Mouse (Mus musculus): ENCODE data around the gene Gm27021. TPM values are rescaled to one million over a fixed set of nuclear protein-coding genes. Genes with fewer than 3 reads are reported as not detected.
A peak's percentile ranks its signal among the peaks of the same experiment; 100 is the strongest.

Gm27021 gene
- total RNA-seq, 2 experiments from 2014 or later, result not detected

DNA sequence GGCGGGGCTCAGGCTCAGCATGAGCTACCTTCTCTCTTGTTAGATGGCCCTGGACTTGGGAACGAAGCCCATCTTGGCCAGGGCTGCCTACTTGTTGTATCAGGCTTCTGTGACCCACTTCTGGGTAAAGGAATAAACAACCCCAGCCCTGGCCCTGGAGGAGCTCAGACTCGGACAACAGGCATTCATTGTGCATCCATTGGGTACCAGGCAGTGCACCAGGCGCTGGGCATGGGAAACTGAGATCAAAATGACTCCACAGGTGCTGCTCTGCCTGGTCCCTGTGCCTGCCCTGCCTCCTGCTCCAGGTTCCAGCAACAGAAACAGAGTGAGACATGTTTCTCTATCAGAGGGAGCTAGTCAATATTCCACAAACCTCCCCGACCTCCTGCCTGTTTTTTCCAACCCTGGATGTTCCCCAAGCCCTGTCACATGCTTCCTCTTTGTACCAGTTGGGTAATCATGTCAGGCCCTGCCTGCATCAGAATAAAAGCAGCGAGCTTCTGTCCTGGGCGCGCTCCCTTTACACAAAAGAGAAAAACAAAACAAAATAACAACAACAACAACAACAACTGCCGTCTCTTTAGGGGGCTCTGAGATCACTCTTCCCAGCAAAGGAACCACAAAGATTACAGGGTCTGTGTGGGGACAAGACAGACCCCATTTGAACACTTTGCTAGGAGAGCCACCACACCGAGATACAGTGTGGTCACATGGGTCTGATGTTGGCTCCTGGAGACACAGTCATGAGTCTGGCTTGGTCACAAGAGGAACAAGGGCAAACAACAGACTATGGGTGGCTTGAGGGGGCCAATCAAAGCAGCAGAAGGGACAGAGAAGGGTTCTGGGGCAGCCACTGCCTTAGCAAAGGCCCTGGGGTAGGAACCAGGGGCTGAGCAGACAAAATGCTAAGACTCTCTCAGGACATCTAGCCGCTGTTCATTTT, 48.4 kb downstream of the Gm27021 start:
- DNase-seq, result no peak
- intact Hi-C loops (cut with DNase I; ENCODE audit: low total_unique reads), result no loop called here

DNA sequence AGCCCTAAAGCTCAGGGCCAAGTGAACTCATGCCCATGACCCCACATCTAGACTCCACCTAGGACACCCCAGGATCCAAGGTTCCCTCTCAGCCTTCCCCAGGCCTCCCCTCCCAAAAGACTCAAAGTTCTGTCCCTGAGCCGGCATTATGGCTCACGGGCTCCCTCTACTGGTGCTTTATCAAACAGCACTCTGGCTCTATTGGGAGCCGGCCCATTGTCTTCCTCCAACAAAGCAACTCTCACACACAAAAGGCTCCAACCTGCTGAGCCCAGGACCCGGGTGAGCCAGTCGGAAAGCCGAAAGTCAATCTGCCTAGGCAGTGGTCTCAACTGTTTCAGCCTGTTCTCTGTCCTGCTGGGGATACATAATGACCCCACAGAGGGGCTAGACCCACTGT, 49.8 kb downstream of the Gm27021 start:
- peak; percentile 63 for DNase-seq
- intact Hi-C loops (cut with DNase I; ENCODE audit: low total_unique reads), result no loop called here

DNA sequence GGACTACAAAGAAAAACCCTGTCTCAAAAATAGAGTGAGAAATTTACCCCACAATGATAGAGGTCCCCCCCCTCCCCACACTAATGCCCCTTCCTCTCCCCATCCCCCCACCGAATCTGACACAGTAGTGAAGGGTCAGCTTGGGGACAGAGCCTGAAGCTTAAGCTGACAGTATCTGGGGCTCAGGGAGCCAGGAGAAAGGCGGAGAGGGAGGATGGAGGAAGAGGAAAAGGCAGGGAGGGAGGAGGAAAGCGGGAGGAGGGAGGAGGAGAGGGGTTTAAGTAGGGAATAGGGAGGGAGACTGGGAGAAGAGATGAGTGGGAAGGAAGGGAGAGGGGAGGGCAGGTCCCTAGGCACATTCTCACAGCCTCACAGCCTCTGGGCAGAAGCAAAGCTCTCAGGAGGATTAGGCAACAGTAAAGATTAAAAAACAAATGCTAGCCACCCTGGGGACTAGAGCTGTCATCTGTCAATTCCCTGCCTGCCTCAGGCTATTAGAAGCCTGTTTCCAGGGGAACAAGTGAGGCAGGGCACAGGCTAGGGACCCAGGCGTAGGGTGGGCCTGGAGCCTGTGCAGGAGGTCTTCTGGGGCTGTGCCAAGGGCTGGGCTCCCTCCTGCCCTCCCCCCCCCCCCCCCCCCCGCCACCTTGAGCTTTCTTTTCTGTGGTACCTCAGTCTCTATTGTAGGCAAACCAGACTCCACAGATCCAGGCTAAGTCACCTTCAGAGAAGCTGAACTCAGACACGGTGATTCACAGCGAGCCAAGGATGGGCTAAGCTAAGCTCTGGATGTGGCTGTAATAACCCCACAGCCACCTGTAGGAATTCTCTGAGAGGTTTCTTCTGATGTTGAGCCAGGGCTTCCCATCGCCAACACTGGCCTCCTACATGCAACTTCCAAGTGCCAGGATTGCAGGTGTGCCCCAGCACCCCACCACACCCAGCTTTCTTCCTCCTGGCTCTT, 50.9 kb downstream of the Gm27021 start:
- no peak for DNase-seq
- intact Hi-C loops (cut with DNase I; ENCODE audit: low total_unique reads), result no loop called here

DNA sequence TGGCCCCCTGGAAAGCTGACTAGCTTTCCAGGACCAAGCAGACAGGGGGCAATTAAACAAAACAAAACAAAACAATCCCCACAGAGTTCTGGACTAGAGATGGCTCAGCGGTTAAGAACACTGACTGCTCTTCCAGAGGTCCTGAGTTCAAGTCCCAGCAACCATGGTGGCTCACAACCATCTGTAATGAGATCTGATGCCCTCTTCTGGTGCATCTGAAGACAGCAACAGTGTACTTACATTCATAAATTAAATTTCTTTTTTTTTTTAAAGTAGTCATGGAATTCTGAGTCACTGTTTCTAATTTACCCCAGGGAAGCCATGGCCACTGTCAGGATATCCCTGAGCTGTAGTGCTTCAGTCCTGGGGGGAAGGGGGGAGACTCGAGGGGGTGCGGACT, 53.4 kb downstream of the Gm27021 start:
- no peak for DNase-seq
- intact Hi-C loops (cut with DNase I; ENCODE audit: low total_unique reads), result no loop called here

DNA sequence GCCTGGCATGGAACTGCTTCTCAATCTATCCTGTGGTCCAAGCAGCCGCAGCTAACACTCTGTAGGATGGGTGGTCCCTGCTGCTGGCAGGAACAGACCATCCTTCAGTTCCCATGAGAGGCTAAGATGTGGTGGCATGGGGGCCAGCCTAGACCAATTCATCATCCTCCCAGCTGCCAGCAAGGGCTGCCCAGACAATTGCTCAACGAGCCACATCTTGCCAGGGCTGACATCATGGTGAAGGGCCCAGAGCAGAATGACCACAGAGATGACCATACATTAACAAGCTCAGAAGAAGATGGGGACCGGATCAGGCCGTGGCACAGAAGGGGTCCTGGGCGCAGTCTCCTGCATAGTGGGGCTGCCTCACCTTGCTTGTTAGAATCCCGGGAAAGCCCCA, 57.1 kb downstream of the Gm27021 start:
- intact Hi-C loops (cut with DNase I; ENCODE audit: low total_unique reads), result no loop called here
- no peak for DNase-seq

DNA sequence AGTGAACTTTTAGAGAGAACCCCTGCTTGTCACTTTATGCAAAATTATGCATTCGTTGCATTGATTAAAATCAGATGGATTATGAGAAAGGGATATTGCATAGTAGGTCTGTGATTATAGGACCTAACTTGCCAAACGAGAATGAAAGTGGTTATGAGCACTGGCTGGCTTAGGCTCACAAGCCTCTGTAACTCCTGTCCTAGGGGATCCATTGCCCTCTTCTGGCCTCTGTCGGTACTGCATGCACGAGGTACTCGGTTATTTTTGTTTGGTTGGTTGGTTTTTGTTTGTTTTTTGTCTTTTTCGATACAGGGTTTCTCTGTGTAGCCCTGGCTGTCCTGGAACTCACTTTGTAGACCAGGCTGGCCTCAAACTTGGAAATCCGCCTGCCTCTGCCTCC, 60.0 kb downstream of the Gm27021 start:
- intact Hi-C loops (cut with DNase I; ENCODE audit: low total_unique reads), result no loop called here
- peak; percentile 75 for DNase-seq

DNA sequence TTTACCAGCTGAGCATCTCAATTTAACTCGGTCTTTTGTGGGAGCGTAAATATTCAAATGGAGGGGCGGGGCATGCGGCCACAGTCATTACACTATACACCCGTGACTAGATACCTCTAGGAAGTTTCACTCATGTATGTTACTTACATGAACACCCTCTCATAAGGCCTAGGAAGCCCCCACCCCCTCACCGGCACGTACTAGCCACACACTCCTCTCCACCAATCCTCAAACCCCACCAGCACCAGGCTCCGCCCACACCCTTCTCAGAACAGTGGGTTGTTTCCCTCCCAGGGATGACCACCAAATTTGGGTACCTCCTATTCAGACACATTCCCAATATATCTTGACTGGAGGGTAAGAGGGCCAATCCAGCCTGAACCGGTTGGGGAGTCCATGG, 60.4 kb downstream of the Gm27021 start:
- intact Hi-C loops (cut with DNase I; ENCODE audit: low total_unique reads), result no loop called here
- DNase-seq, result no peak

DNA sequence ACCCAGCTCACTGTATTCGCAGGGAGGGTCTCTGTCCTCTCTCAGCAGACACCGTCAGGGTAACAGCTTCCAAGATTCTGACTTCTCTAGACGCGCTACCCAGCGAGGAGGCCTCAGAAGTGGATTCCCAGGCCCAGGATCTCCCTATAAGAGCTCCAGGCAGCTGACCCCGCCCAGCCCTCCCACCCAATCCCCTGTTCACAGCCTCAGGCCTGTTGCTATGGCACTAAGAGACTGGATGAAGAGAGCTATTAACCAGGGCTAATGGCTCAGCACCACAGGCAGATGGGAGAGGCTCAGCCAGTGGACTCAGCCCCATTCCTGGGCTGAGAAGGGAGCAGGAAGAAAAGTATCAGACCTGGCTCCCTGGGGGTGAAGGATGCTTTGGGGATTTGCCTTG, 65.2 kb downstream of the Gm27021 start:
- intact Hi-C loops (cut with DNase I; ENCODE audit: low total_unique reads), result no loop called here

DNA sequence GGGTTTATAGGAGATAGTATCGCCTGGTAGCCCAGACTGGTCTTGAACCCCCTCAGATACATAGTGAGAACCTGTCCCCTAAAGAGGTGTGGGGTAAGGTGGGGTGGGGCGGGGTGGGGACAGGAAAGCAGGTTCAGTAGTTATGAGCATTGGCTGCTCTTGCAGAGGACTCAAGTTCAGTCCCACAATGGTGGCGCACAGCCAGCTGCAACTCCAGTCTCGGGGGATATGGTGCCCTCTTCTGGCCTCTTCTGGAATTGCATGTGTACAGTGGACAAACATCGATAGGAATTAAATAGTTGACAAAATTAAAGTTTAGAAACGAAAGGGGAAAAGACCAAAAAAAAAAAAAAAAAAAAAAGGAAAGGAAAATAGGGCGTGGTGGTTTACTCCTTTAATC, 68.4 kb downstream of the Gm27021 start:
- intact Hi-C loops (cut with DNase I; ENCODE audit: low total_unique reads), result loop anchor here (10.0 kb wide), 1 partner anchor 425 kb away; the partner anchor contains the start of gene Fam92b
- peak; percentile 83 for DNase-seq

More for the DNA sequence above, 65.2 kb downstream of the Gm27021 start:
- no peak for DNase-seq

DNA sequence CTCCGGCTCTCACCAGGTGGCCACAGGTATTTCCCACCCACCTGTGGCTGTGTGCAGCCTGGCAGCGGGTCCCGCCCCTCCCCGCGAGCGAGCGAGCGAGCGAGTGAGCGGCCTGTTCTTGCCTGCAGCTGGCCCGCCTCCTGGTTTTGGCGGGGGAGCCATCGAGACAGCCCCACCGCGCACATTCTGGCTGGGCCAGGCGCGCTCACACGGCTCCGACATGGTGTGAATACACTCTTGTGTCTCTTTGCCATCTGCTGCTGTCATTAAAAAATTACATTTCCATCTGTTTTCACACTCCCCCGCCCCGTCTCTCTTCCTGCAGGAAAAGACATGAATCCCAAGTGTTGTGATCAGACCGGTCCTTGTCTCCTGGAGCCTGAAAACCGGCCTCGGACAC, 69.3 kb downstream of the Gm27021 start:
- intact Hi-C loops (cut with DNase I; ENCODE audit: low total_unique reads), result loop anchor here (10.0 kb wide), 1 partner anchor 424 kb away; the partner anchor contains the start of gene Fam92b
- peak; percentile 58 for DNase-seq

DNA sequence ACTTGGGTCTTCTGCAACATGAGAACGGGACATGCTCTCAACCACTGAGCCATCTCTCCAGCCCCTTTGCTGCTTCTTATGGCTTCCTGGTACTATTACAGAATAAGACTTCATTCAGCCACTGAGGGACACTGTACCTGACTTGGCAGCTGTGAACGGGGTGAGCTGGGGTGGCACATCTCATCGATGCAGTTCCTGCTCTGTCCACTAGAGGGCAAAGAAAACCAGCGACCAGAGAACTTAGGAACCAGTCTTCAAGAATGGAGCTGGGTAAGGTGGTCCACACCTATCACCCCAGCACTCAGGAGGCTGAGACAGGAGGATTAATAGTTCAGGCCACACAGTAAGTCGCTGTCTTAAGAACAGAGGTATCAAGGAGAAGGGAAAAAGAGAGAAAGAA, 71.9 kb downstream of the Gm27021 start:
- peak; percentile 39 for DNase-seq
- intact Hi-C loops (cut with DNase I; ENCODE audit: low total_unique reads), result loop anchor here (10.0 kb wide), 1 partner anchor 421 kb away; the partner anchor contains the start of gene Fam92b

DNA sequence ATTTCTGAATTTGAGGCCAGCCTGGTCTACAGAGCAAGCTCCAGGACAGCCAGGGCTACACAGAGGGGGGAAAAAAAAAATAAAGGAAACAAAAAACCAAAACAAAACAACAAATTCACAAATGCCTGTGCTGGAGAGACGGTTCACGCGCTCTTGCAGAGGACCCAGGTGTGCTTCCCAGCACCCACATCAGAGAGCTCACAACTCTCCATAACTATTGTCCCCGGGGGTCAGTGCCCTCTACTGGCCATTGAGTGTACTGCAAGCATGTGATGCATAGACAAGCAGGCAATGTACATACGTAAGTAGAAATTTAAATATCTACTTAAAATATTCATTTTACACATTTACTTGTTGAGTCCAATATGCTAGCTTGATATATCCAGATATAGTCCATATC, 73.3 kb downstream of the Gm27021 start:
- intact Hi-C loops (cut with DNase I; ENCODE audit: low total_unique reads), result loop anchor here (10.0 kb wide), 1 partner anchor 420 kb away; the partner anchor contains the start of gene Fam92b
- no peak for DNase-seq

DNA sequence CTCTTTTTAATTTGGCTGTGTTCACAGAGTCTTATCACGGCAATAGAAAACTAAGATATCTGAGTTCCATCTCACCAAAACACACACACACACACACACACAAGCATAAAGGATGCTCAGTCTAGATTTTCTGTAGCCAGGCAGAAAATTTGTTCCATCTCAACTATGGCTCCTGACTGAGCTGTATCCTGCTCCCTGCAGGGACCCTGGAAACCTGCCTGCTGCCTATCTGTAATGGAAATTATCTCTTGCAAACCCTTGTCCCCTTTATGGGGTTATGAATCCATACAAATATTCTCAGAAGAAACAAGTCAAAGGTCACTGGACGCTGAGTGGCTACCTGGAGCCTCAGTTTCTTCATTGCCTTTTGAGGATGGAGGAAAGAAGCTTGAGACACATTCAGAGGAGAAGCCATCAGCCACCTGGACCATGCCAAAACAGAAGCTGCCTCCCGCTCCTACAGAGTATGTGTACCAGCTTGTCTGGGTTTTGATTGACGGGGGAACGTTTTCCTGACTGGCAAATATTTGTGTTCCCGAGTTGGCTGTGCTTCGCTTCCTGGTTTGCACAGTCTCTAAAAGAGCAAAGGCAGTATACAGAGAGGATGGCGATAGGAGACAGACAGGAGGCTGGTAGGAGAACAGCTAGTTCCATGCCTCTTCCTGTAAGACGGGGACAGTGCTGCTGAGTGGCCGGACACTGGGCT, 76.1 kb downstream of the Gm27021 start:
- DNase-seq, result no peak
- intact Hi-C loops (cut with DNase I; ENCODE audit: low total_unique reads), result loop anchor here (10.0 kb wide), 1 partner anchor 417 kb away; the partner anchor contains the start of gene Fam92b

DNA sequence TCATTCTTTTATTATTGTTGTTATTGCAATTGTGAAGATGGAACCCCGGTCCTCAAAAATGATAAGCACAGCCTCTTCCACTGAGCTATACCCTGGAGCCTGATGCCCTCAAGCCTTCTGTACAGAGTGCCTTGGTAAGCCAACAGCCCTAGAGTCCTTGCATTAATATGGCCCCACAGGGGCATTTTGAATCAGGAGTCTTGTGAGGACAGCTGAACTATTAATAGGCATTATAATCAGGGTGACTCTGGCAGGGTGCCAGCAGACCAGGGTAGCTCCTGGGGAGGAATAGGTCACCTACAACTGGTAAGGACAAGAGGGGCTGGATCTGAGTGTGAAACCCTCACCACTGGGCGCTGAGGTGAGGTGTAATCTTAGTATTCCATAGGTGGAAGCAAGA, 78.0 kb downstream of the Gm27021 start:
- DNase-seq, result peak; percentile 48
- intact Hi-C loops (cut with DNase I; ENCODE audit: low total_unique reads), result loop anchor here (10.0 kb wide), 1 partner anchor 415 kb away; the partner anchor contains the start of gene Fam92b

DNA sequence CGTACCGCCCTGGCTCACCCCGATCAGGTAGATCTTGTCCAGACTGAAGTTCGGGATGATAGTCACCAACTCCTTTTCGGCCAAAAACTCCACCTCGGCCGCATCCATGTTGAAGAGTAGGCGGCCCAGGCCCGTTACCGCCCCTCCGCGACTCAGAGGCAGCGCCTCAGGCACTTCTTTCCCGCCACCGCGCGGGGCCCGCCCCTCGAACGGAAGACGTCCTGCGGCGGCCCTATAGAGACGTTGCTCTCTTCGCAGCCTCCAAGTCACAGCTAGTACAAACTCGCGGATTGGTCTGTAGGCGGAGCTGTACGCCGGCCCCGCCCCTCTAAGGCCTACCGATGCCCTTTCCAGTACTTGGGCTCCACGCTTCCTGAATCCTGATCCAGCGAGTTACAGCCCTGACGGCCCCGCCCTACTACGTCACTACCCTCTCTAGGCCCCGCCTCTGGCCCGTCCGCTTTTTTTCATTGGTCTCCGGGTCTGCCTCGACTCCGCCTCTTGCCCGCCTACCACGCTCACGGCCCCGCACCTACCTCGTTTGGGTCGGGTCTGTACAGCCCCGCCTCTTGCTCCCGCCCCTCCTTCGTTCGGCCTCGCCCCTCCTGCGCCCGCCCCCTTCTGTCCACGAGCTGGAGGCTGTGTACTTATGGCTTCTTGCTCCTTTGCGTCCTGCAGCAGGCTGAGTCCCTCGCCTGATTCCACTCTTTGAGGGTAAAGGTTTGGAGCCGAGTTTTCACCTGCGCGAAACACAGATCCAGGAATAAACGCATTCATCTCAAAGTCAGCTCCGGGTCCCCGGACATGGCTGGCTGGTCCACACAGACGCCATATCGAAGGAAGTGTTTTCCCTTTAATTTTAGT, 78.7 kb downstream of the Gm27021 start, which contains the start of gene Gins2:
TSS of gene Gins2 (minus strand) at position 397 of the 864 bp plus-strand sequence.
- peak; percentile 98 for DNase-seq
- intact Hi-C loops (cut with DNase I; ENCODE audit: low total_unique reads), result no loop called here

DNA sequence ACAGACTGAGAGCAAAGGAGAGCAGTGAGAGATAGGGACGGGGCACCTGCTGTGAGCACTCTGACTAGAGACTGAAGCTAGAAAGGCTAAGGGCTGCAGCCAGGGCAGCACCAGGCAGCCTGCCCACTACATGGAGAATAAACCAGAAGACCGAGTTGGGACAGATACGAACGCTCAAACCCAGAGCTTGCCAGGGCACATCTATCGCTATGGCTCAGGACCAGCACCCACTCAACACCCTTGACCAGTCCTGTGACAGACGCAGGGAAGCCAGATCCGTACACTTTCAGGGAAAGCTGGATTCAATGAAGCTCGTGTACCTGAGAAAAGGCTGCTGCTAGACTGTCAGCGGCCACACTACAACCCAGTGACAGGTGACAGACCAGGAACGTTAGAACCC, 82.4 kb downstream of the Gm27021 start:
- DNase-seq, result no peak
- intact Hi-C loops (cut with DNase I; ENCODE audit: low total_unique reads), result no loop called here

DNA sequence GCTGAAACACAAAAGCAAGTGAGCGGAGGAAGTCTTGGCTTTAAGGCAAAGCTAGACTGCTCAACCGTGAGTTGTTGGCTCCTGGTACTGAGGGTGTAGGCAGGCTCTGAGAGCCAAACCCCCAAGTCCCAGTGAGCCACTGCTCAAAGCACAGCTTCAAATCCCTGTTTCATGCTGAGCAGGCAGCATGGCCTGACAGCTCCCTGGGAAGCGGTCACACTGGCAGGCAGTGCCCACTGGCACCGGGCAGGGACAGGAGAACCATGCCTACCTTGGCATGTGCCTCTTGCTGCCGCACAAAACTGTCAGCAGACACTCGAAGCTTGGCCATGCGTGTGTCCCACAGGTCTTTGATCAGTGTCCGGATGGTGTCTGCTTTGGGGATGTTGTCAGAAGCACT, 86.1 kb downstream of the Gm27021 start:
- DNase-seq, result no peak
- intact Hi-C loops (cut with DNase I; ENCODE audit: low total_unique reads), result no loop called here

DNA sequence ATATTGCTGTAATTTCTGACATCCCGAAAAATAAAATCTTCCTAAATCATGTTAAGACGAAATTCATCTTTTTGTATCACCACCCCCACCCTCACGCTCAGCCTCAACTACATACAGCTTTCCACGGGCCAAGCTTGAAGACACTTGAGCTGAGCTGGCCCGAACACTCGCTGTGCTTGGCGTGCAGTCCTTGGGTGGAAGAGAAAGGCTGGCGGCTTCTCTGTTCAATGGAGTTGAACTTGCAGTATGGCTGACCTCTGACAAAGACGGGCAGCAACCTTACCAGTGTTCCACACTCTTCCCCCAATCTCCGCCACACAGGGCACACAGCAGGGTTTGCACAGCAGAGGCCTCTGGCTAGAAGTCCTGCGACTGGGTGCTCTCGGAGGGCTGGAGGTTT, 86.5 kb downstream of the Gm27021 start:
- intact Hi-C loops (cut with DNase I; ENCODE audit: low total_unique reads), result no loop called here

More for the DNA sequence above, 86.5 kb downstream of the Gm27021 start:
- DNase-seq, result no peak
